ENCODE assay signal across 10 mouse cellular contexts in the genomic region with DNA sequence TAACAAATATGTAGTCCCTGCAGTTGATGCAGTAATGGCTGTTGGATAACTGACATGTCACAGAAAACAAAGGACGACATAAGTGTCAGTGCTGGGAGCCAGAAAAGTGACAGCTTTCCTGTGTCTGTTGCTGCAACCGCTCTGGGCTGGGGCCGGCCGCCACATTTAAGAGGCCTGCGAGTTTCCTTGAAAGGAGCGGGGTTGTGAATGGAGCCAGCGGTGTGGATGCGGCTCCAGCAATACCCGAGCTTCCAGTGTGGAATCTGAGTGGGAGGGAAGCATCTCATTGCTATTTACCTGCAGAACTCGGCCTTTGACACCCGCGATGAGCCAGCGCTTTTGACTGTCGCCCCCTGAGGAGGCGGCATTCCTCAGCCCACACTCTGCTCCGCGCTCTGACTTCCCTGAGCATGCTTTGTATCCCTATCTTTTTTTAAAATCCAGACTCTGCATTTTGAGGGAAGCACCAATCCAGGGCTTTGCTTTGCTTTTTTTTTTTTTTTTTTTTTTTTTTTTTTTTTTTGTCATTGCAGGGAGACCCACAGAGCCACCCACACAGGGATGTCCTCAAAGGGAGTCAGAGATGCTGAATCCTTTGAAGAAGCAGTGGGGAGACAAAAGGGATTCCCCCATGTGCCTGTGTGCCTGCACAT. TPM values are rescaled to one million over a fixed set of nuclear protein-coding genes. Genes with fewer than 3 reads are reported as not detected.
DNase-seq lines count a peak whose midpoint lies in the region; ATAC-seq and TF ChIP-seq lines count a peak whose summit lies in the region.
"Had no signal": no experiment of that assay in that cellular context is flagged by ENCODE, and none has a peak within 500 bp of the region (broad histone marks: within the 10 kb centered on the region; RNA-seq: fewer than 3 reads in every experiment).

No protein-coding gene starts in this region.

- H3K4me1 ChIP-seq in heart, embryonic 16.5 days (ENCODE audit: control insufficient read depth, insufficient read depth, low read length): peaks cover 2% of the 10 kb centered on the region; the same call in 1 of the 2 replicates
- H3K4me1 ChIP-seq in forebrain, postnatal 0 days (ENCODE audit: insufficient read depth): no peaks in the 10 kb centered on the region; the same call in 1 of the 2 replicates
- H3K4me1 ChIP-seq in neural tube, embryonic 13.5 days (replicated peaks): peaks cover 8% of the 10 kb centered on the region; the same call in 1 of the 2 replicates

- TF ChIP-seq CTCF in forebrain, postnatal 0 days (IDR thresholded peaks at IDR 0.05; ENCODE audit: low read depth): no peak

- 16% methylated on average over 17 of the region's 17 CpGs for whole genome bisulfite sequencing in heart, embryonic 16.5 days
- 6% methylated on average over 17 of the region's 17 CpGs for WGBS in forebrain, postnatal 0 days
- WGBS in neural tube, embryonic 13.5 days: 9% methylated on average over 17 of the region's 17 CpGs

- H3K9ac ChIP-seq in heart, embryonic 16.5 days (ENCODE audit: low read length): no peak overlapping the region
- peak overlapping the region; percentile 14; the same call in 1 of the 2 replicates for H3K9ac ChIP-seq in forebrain, postnatal 0 days
- peak overlapping the region; percentile 31 for H3K9ac ChIP-seq in neural tube, embryonic 13.5 days
- H3K9ac ChIP-seq: embryonic facial prominence, embryonic 15.5 days had no signal

- peak overlapping the region; percentile 49 for H3K4me2 ChIP-seq in heart, embryonic 16.5 days (ENCODE audit: low read depth, low read length)
- H3K4me2 ChIP-seq in forebrain, postnatal 0 days (ENCODE audit: low read depth): peak overlapping the region; percentile 39
- H3K4me2 ChIP-seq in neural tube, embryonic 13.5 days: peak overlapping the region; percentile 37
- H3K4me2 ChIP-seq: embryonic facial prominence, embryonic 15.5 days had no signal

- intact Hi-C loops in heart, postnatal 10 days (cut with DNase I): no loop called here

- H3K27ac ChIP-seq in heart, embryonic 16.5 days (ENCODE audit: low read length): no peak overlapping the region
- no peak overlapping the region for H3K27ac ChIP-seq in forebrain, postnatal 0 days (ENCODE audit: low read depth, low read length)
- no peak overlapping the region for H3K27ac ChIP-seq in neural tube, embryonic 13.5 days (replicated peaks)
- H3K27ac ChIP-seq: embryonic facial prominence, embryonic 15.5 days had no signal

- peaks cover 4% of the 10 kb centered on the region; the same call in 1 of the 2 replicates for H3K27me3 ChIP-seq in heart, embryonic 16.5 days (ENCODE audit: control insufficient read depth, insufficient read depth, low read length)
- H3K27me3 ChIP-seq in forebrain, postnatal 0 days (ENCODE audit: insufficient read depth, low read length): no peaks in the 10 kb centered on the region; the same call in none of the 2 replicates
- H3K27me3 ChIP-seq in neural tube, embryonic 13.5 days: peaks cover 46% of the 10 kb centered on the region

- DNase-seq in heart, postnatal 10 days: no peak
- DNase-seq in retina, embryonic 14.5 days (ENCODE audit: low spot score): peak; percentile 27
- no peak for DNase-seq in retina, postnatal 1 day
- DNase-seq in forebrain, postnatal 0 days: peak; percentile 31
- no peak for DNase-seq in layer of hippocampus, adult 11-12 months (ENCODE audit: low spot score)
- no peak for DNase-seq in thymus, adult 18-20 months

- H3K4me3 ChIP-seq in heart, embryonic 16.5 days (ENCODE audit: low read length): peak overlapping the region; percentile 26
- 0 out of 2 replicates have a peak overlapping the region, but pooled peaks have one; percentile 11 for H3K4me3 ChIP-seq in forebrain, postnatal 0 days (ENCODE audit: low read depth, low read length)
- H3K4me3 ChIP-seq in neural tube, embryonic 13.5 days: peak overlapping the region; percentile 10; the same call in 1 of the 2 replicates
- H3K4me3 ChIP-seq: embryonic facial prominence, embryonic 15.5 days had no signal

- ATAC-seq in heart, embryonic 16.5 days (replicated peaks; ENCODE audit: extremely low read depth, insufficient read depth, low FRiP score): no peak
- ATAC-seq in forebrain, postnatal 0 days: peak; percentile 40; the same call in 1 of the 2 replicates
- no peak for ATAC-seq in neural tube, embryonic 13.5 days (ENCODE audit: low read depth)

- H3K9me3 ChIP-seq in heart, embryonic 16.5 days (replicated peaks; ENCODE audit: control insufficient read depth, low read length): no peaks in the 10 kb centered on the region
- H3K9me3 ChIP-seq in forebrain, postnatal 0 days (ENCODE audit: low read length): no peaks in the 10 kb centered on the region
- no peaks in the 10 kb centered on the region for H3K9me3 ChIP-seq in neural tube, embryonic 13.5 days
- H3K9me3 ChIP-seq: embryonic facial prominence, embryonic 15.5 days; G1E had no signal

- H3K36me3 ChIP-seq in heart, embryonic 16.5 days (ENCODE audit: control insufficient read depth, insufficient read depth): no peaks in the 10 kb centered on the region
- no peaks in the 10 kb centered on the region for H3K36me3 ChIP-seq in forebrain, postnatal 0 days (ENCODE audit: insufficient read depth)
- no peaks in the 10 kb centered on the region for H3K36me3 ChIP-seq in neural tube, embryonic 13.5 days
- H3K36me3 ChIP-seq: embryonic facial prominence, embryonic 15.5 days had no signal

RNA-seq across cellular contexts. Expression of a gene that starts 35.2 kb away (rescaled TPM):
- 29.8 and 33.0 TPM in 2 replicates for polyA plus RNA-seq in heart, embryonic 16.5 days (2015; fragmentation: Nextera tagmentation; extraction: Ambion mirVana)
- total RNA-seq in heart, postnatal 10 days (2021): 10 to 100 TPM; 10.4 to 10.6 TPM
- 16.8 and 26.4 TPM in 2 replicates for total RNA-seq in forebrain, postnatal 0 days (2014; rRNA removed)
- 37.2 and 39.8 TPM in 2 replicates for polyA plus RNA-seq in forebrain, postnatal 0 days (2015; fragmentation: Nextera tagmentation; extraction: Ambion mirVana)
- polyA plus RNA-seq in neural tube, embryonic 13.5 days (2015; fragmentation: Nextera tagmentation; extraction: Ambion mirVana): 40.9 and 42.2 TPM in 2 replicates

Comparison
In these comparisons a context has a peak if more than half of its experiments do, and no peak if none do; other contexts are left out.
1. DNase-seq: peak in retina, embryonic 14.5 days (single experiment) and forebrain, postnatal 0 days (single experiment); none in heart, postnatal 10 days (0 of 2), retina, postnatal 1 day (single experiment), layer of hippocampus, adult 11-12 months (single experiment) and thymus, adult 18-20 months (0 of 2).
2. Peak in every context shown above with its lines, with median percentiles within 50 percentile points of each other: H3K4me2 ChIP-seq and H3K4me3 ChIP-seq.